19 mouse cellular contexts compared by ENCODE assay signal in genomic region chr4:140843670-140844280, GRCm38 (mm10). TPM values are rescaled to one million over a fixed set of nuclear protein-coding genes. Genes with fewer than 3 reads are reported as not detected.
"Had no signal": no experiment of that assay in that cellular context is flagged by ENCODE, and none has a peak within 500 bp of the region (broad histone marks: within the 10 kb centered on the region; RNA-seq: fewer than 3 reads in every experiment).

No protein-coding gene starts in this region.

- H3K9me3 ChIP-seq: limb, embryonic 12.5 days; liver, embryonic 13.5 days; lung, embryonic 15.5 days; midbrain, embryonic 13.5 days had no signal

- ATAC-seq: liver, postnatal 0 days; midbrain, embryonic 13.5 days had no signal

- H3K36me3 ChIP-seq: limb, embryonic 12.5 days; liver, embryonic 13.5 days; lung, embryonic 15.5 days; midbrain, embryonic 13.5 days had no signal

- H3K27me3 ChIP-seq: limb, embryonic 12.5 days; lung, embryonic 15.5 days; midbrain, embryonic 13.5 days had no signal

- H3K4me2 ChIP-seq: limb, embryonic 12.5 days; liver, embryonic 13.5 days; lung, embryonic 15.5 days; midbrain, embryonic 13.5 days had no signal

- DNase-seq: kidney, adult 8-10 months; kidney, postnatal 25 days; liver; liver, embryonic 13.5 days; liver, postnatal 0 days; lung, postnatal 36 days; retina, postnatal 1 day; right cerebral cortex, postnatal 4 days; spleen, adult 18-20 months; thymus, adult 18-20 months; thymus, postnatal 14 days had no signal

- H3K4me1 ChIP-seq: lung, embryonic 15.5 days had no signal

- H3K27ac ChIP-seq: left cerebral cortex, adult 2 months; limb, embryonic 12.5 days; liver, embryonic 13.5 days; lung, embryonic 15.5 days; midbrain, embryonic 13.5 days had no signal

- H3K4me3 ChIP-seq: left cerebral cortex, adult 2 months; limb, embryonic 12.5 days; liver, embryonic 13.5 days; lung, embryonic 15.5 days; midbrain, embryonic 13.5 days had no signal

- H3K9ac ChIP-seq: limb, embryonic 12.5 days; liver, embryonic 13.5 days; liver, postnatal 0 days; lung, embryonic 15.5 days; midbrain, embryonic 13.5 days had no signal

RNA-seq across cellular contexts. Expression of gene Padi1, which starts 1.8 kb away (rescaled TPM):
- total RNA-seq: layer of hippocampus, postnatal 25 days; left cerebral cortex, postnatal 25 days had no signal
- polyA plus RNA-seq: midbrain, embryonic 13.5 days had no signal

RNA-seq across cellular contexts. Expression of gene Padi3, which starts 33.3 kb away (rescaled TPM):
- total RNA-seq: layer of hippocampus, postnatal 25 days; left cerebral cortex, adult 2 months; left cerebral cortex, postnatal 25 days; monocyte, adult 5-6 weeks had no signal
- polyA plus RNA-seq: stomach, embryonic 14.5 days had no signal
